Mouse (Mus musculus) spleen, adult 2 months (tissue): ENCODE results near the gene Nhsl2. TPM values are rescaled to one million over a fixed set of nuclear protein-coding genes. Genes with fewer than 3 reads are reported as not detected.

Source experiments
- DNase-seq, 2 experiments: peaks; one replicate each; pipeline versions ENCODE4 v3.0.0 to v3.0.0-alpha.2; 2012 to 2021; ENCODE audit warnings: low spot score in 2 of 2, low read depth in 1 of 2
- H3K27ac ChIP-seq: fragments of 200-500 bp; 2 replicates; pipeline ENCODE4 v1.5.1; 2012; ENCODE audit warnings: low read length, inconsistent platforms; ENCODE audit not compliant: insufficient read depth
- H3K27me3 ChIP-seq: fragments of 200-500 bp; 2 replicates; pipeline ENCODE4 v1.6.1; 2012; ENCODE audit warnings: mild to moderate bottlenecking, moderate library complexity, low read length, inconsistent platforms; ENCODE audit not compliant: control insufficient read depth, insufficient read depth
- H3K36me3 ChIP-seq: fragments of 200-500 bp; 2 replicates; pipeline ENCODE4 v1.6.1; 2012; ENCODE audit warnings: mild to moderate bottlenecking, low read length, inconsistent platforms; ENCODE audit not compliant: control insufficient read depth, insufficient read depth
- H3K4me1 ChIP-seq: fragments of 200-500 bp; 2 replicates; pipeline ENCODE4 v1.6.1; 2011; ENCODE audit warnings: inconsistent platforms; ENCODE audit not compliant: control insufficient read depth, insufficient read depth, insufficient read length
- H3K4me3 ChIP-seq: fragments of 200-500 bp; 2 replicates; pipeline ENCODE4 v1.5.1; 2011; ENCODE audit warnings: mild to moderate bottlenecking, inconsistent platforms; ENCODE audit not compliant: insufficient read depth, insufficient read length; ENCODE audit errors: extremely low read depth
- CTCF ChIP-seq: fragments of 200-500 bp; IDR thresholded peaks from 2 replicates; pipeline ENCODE4 v1.5.1; 2011; ENCODE audit warnings: mild to moderate bottlenecking, inconsistent platforms; ENCODE audit not compliant: insufficient read depth, insufficient read length, insufficient replicate concordance; ENCODE audit errors: extremely low read depth
- POLR2A ChIP-seq: fragments of 200-500 bp; IDR thresholded peaks from 2 replicates; pipeline ENCODE4 v1.6.1; 2011; ENCODE audit warnings: low read depth, low read length, inconsistent platforms
- WGBS: fragments of 180-500 bp; shearing (Covaris S2); methylation state at CpG from one replicate; pipeline ENCODE4 v1.1.7; 2018; 5-methylcytosine and 5-hydroxymethylcytosine counted together
- polyA plus RNA-seq: library from polyadenylated mRNA; depleted of rRNA; stranded (reverse); fragments of >200 nt; gene quantifications from 2 replicates; pipeline ENCODE4 v1.2.3, GENCODE M21; 2012

Nhsl2 gene
- polyA plus RNA-seq, 1 experiment: 1.2 TPM

- Histone ChIP-seq H3K27me3 (no peaks in the 10 kb centered on the region), H3K4me3 (no peak overlapping the region), H3K36me3 (no peaks in the 10 kb centered on the region), H3K27ac (no peak overlapping the region), H3K4me1 (no peaks in the 10 kb centered on the region)
- WGBS: 93% methylated on average over 4 of the region's 4 CpGs
- TF ChIP-seq CTCF (no peak), POLR2A (no peak)
- DNase-seq: no peak
Observed at GRCm38 (mm10) chrX:101902597-101902996, 53.4 kb downstream of the Nhsl2 start.

DNA sequence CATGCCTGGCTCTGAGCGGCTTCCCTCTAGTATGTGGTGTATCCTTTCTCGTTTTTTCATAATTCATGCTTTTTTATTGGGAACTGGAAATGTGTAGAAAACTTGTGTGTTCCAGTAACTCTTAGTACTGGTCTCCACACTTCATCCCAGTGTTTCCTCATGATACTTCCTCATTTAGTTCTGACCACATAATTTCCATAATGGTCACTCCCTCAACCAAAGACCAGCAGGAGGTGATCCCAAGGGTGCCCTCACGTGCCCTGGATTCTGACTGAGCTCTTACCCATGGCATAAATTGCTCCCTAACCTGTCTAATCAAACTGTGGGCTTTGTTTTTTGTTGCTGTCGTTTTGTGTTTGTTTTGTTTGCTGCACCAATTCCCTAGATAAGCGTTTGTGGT is 58.1 kb downstream of the Nhsl2 start:
- no peaks in the 10 kb centered on the region for H3K27me3 ChIP-seq
- H3K36me3 ChIP-seq: no peaks in the 10 kb centered on the region
- TF ChIP-seq CTCF: no peak
- no peak for TF ChIP-seq POLR2A
- no peak overlapping the region for H3K27ac ChIP-seq
- H3K4me3 ChIP-seq: no peak overlapping the region
- H3K4me1 ChIP-seq: no peaks in the 10 kb centered on the region
- WGBS: 48% methylated on average over 5 of the region's 5 CpGs
- DNase-seq: no peak

- Histone ChIP-seq H3K27ac (no peak overlapping the region), H3K27me3 (no peaks in the 10 kb centered on the region), H3K4me1 (no peaks in the 10 kb centered on the region), H3K4me3 (no peak overlapping the region), H3K36me3 (no peaks in the 10 kb centered on the region)
- 93% methylated on average over 2 of the region's 2 CpGs for WGBS
- TF ChIP-seq POLR2A (no peak), CTCF (no peak)
- DNase-seq: no peak
Observed at GRCm38 (mm10) chrX:101929131-101929530, 79.9 kb downstream of the Nhsl2 start.

- Histone ChIP-seq H3K4me1 (no peaks in the 10 kb centered on the region), H3K27me3 (no peaks in the 10 kb centered on the region), H3K27ac (no peak overlapping the region), H3K4me3 (no peak overlapping the region), H3K36me3 (no peaks in the 10 kb centered on the region)
- TF ChIP-seq CTCF: no peak
- TF ChIP-seq POLR2A: no peak
- no peak for DNase-seq
- 77% methylated on average over 6 of the region's 6 CpGs for WGBS
Observed at GRCm38 (mm10) chrX:101930301-101930700, 81.1 kb downstream of the Nhsl2 start.

- no peaks in the 10 kb centered on the region for H3K36me3 ChIP-seq
- 81% methylated on average over 5 of the region's 5 CpGs for WGBS
- H3K27me3 ChIP-seq: no peaks in the 10 kb centered on the region
- no peak overlapping the region for H3K27ac ChIP-seq
- DNase-seq: no peak
- no peaks in the 10 kb centered on the region for H3K4me1 ChIP-seq
- TF ChIP-seq POLR2A (no peak), CTCF (no peak)
- H3K4me3 ChIP-seq: no peak overlapping the region
Observed at GRCm38 (mm10) chrX:101931016-101931415, 81.8 kb downstream of the Nhsl2 start.

GRCm38 (mm10) chrX:101932244-101932643 is 83.1 kb downstream of the Nhsl2 start:
- DNase-seq: no peak
- Histone ChIP-seq H3K27me3 (no peaks in the 10 kb centered on the region), H3K36me3 (no peaks in the 10 kb centered on the region), H3K4me3 (no peak overlapping the region), H3K27ac (no peak overlapping the region), H3K4me1 (no peaks in the 10 kb centered on the region)
- TF ChIP-seq POLR2A: no peak
- no peak for TF ChIP-seq CTCF
- WGBS: 83% methylated on average over 7 of the region's 7 CpGs

DNA sequence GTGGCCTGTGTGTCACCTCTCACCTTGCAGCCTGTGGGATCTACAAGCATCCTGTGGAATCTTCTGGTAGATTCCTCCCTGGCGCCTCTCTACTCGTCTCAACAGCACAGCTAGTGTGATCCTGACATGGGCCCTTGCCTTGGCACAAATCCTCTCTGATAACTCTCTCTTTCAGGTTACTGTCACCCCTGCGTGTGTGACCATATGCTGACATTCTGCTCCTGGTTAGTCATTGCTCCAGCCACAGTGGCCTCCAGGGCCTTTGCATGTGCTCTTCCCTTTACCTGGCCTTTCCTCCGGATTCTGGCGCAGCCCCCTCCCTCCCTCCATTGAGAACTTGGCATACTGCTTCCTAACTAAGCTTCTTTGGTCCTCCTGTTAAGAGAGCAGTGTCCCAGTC is 84.2 kb downstream of the Nhsl2 start:
- Histone ChIP-seq H3K36me3 (no peaks in the 10 kb centered on the region), H3K4me1 (no peaks in the 10 kb centered on the region), H3K27ac (no peak overlapping the region), H3K4me3 (no peak overlapping the region), H3K27me3 (no peaks in the 10 kb centered on the region)
- TF ChIP-seq CTCF (no peak), POLR2A (no peak)
- no peak for DNase-seq
- 88% methylated on average over 5 of the region's 5 CpGs for WGBS

DNA sequence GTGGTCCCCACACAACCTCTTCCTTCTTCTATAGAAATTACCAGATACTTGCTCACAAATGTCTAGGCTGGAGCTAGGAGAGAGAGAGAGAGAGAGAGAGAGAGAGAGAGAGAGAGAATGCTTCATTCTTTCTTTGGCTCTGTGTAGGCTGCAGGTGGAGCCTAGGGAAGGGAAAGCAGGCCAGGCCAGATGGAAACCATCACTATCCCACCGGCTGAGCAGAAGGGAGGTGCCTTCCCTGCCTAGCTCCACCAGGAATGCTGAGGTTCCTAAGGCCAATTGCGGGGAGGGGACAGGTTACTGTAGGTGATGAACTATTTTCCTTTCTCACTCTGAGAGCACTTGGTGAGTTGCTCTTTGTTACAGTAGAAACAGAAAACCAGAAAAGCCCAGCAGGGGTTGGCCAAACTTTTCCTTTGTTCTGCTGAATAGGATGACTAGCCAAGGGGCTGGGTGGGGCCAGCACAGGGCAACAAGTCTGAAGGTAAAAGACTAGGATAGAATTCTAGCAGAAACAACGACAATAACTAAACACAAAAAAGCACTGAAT is 86.2 kb downstream of the Nhsl2 start:
- TF ChIP-seq CTCF (no peak), POLR2A (no peak)
- Histone ChIP-seq H3K36me3 (no peaks in the 10 kb centered on the region), H3K4me1 (no peaks in the 10 kb centered on the region), H3K4me3 (no peak overlapping the region), H3K27ac (no peak overlapping the region), H3K27me3 (no peaks in the 10 kb centered on the region)
- WGBS: 80% methylated on average over 3 of the region's 3 CpGs
- no peak for DNase-seq
